Mouse (Mus musculus): ENCODE results near the gene Eid3. TPM values are rescaled to one million over a fixed set of nuclear protein-coding genes. Genes with fewer than 3 reads are reported as not detected.

Eid3 gene
- total and polyA plus RNA-seq, 2 experiments from 2014 or later, result 0.11 TPM; not detected in 1

DNA sequence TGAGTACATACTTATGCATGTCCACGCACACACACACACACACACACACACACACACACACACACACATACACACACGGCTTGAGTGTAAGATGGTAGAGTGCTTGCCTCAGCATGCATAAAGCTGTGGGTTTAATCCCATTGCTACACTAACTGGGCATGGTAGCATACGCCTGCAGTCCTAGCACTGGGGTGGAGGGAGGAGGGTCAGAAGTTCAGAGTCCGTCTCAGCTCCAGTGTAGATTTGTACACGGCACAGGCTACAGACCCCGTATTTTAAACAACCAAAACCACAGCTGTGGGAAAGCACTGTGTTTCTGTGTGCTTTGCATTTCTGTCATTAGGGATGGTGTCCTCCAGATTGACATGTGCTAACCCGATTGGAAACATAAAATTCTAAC is 25.0 kb downstream of the Eid3 start:
- Histone ChIP-seq H3K27me3 (ENCODE audit: control insufficient read depth, insufficient read depth, low read length) (no peaks in the 10 kb centered on the region), H3K27ac (ENCODE audit: low read depth) (no peak overlapping the region), H3K9ac (replicated peaks; ENCODE audit: low read depth, low read length) (no peak overlapping the region), H3K4me3 (ENCODE audit: low read depth, low read length) (no peak overlapping the region), H3K9me3 (replicated peaks; ENCODE audit: control insufficient read depth, low read length) (no peaks in the 10 kb centered on the region), H3K4me1 (ENCODE audit: control insufficient read depth, insufficient read depth) (no peaks in the 10 kb centered on the region), H3K4me2 (ENCODE audit: low read depth, low read length) (no peak overlapping the region), H3K36me3 (replicated peaks; ENCODE audit: control insufficient read depth, insufficient read depth, low read length) (peaks cover 37% of the 10 kb centered on the region)
- TF ChIP-seq CTCF (IDR thresholded peaks at IDR 0.05; ENCODE audit: low read depth), result no peak
- no peak for DNase-seq (ENCODE audit: low spot score)
- 87% methylated on average over 7 of the region's 7 CpGs for WGBS
- no peak for ATAC-seq (ENCODE audit: insufficient read depth, low read depth)

DNA sequence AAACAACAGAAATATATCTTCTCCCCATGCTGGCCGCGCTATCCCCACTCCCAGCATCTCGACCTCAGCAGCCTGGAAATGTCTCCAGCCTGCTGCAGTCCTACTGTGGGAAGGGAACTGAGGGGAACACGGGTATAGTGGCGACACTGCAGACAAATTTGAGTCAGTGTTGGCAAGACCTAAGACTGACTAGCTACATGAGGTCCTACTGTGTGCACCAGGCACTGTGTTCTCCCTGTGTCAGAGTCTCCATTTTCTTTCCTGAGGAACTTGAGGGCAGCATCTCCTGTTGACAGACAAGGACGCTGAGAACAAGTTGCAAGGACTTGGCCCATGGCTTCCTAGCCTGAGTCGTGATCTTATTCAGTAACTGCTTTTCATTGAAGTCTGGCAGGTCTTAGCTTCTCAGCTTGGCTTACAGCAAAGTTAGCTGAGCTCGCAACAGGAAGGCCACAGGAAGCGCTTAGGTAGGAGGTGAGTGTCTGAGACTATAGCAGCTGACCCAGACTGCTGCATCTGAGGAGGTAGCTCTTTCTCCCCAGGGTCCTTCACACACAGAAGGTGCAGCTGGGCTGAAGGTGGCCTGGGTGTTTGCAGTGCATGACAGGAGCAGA is 26.1 kb downstream of the Eid3 start:
- peaks cover 37% of the 10 kb centered on the region for H3K36me3 ChIP-seq (replicated peaks; ENCODE audit: control insufficient read depth, insufficient read depth, low read length)
- no peaks in the 10 kb centered on the region for H3K4me1 ChIP-seq (ENCODE audit: control insufficient read depth, insufficient read depth)
- ATAC-seq (ENCODE audit: insufficient read depth, low read depth) (no peak), DNase-seq (ENCODE audit: low spot score) (no peak)
- no peak for TF ChIP-seq CTCF (IDR thresholded peaks at IDR 0.05; ENCODE audit: low read depth)
- no peak for TF ChIP-seq EP300 (IDR thresholded peaks at IDR 0.05; ENCODE audit: low read depth)
- H3K27ac ChIP-seq (ENCODE audit: low read depth), result no peak overlapping the region
- 88% methylated on average over 9 of the region's 9 CpGs for WGBS
- no peak overlapping the region for H3K4me2 ChIP-seq (ENCODE audit: low read depth, low read length)
- H3K9ac ChIP-seq (replicated peaks; ENCODE audit: low read depth, low read length), result no peak overlapping the region
- H3K27me3 ChIP-seq (ENCODE audit: control insufficient read depth, insufficient read depth, low read length), result no peaks in the 10 kb centered on the region
- no peak overlapping the region for H3K4me3 ChIP-seq (ENCODE audit: low read depth, low read length)
- no peaks in the 10 kb centered on the region for H3K9me3 ChIP-seq (replicated peaks; ENCODE audit: control insufficient read depth, low read length)

DNA sequence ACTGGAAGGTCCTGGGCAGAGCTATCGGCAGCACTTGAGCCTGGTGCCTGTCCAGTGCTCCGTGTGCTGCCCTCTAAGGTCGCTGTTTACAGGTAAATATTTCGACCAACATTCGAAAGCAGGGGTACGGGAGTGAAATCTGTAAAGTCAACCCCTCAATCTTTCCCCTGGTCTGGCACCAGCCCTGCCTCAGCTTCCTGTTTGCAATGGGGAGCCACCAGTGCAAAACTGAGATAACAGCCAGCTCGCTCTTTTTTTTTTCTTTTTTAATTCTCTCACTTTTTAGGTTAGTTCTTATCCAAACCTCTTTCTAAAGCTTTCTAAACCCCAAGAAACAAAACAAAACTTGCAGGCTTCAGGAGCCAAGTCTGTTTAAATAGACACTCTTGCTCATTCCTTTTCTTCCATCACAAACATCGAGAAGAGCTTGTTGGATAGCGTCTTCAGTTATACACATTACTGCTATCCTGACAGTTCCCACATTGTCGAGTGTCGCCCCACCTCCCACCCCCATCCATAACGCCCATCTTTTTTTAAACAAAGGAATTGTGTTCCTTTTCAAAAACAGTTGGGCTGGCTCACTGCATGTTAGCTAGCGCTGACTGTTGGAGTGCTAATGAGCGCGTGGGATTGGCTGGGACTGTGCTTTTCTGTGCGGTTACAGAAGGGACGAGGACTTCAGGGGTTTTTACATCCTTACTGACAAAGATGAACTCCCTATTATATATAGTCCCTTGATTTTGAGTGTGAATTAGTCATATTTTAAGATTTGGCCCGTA is 27.6 kb downstream of the Eid3 start:
- no peaks in the 10 kb centered on the region for H3K4me1 ChIP-seq (ENCODE audit: control insufficient read depth, insufficient read depth)
- 71% methylated on average over 18 of the region's 18 CpGs for WGBS
- H3K36me3 ChIP-seq (replicated peaks; ENCODE audit: control insufficient read depth, insufficient read depth, low read length), result peaks cover 35% of the 10 kb centered on the region
- DNase-seq (ENCODE audit: low spot score) (no peak), ATAC-seq (ENCODE audit: insufficient read depth, low read depth) (no peak)
- H3K4me3 ChIP-seq (ENCODE audit: low read depth, low read length), result no peak overlapping the region
- H3K9ac ChIP-seq (replicated peaks; ENCODE audit: low read depth, low read length), result no peak overlapping the region
- TF ChIP-seq EP300 (IDR thresholded peaks at IDR 0.05; ENCODE audit: low read depth) (no peak), CTCF (IDR thresholded peaks at IDR 0.05; ENCODE audit: low read depth) (no peak)
- no peak overlapping the region for H3K27ac ChIP-seq (ENCODE audit: low read depth)
- no peak overlapping the region for H3K4me2 ChIP-seq (ENCODE audit: low read depth, low read length)
- H3K9me3 ChIP-seq (replicated peaks; ENCODE audit: control insufficient read depth, low read length), result no peaks in the 10 kb centered on the region
- no peaks in the 10 kb centered on the region for H3K27me3 ChIP-seq (ENCODE audit: control insufficient read depth, insufficient read depth, low read length)

DNA sequence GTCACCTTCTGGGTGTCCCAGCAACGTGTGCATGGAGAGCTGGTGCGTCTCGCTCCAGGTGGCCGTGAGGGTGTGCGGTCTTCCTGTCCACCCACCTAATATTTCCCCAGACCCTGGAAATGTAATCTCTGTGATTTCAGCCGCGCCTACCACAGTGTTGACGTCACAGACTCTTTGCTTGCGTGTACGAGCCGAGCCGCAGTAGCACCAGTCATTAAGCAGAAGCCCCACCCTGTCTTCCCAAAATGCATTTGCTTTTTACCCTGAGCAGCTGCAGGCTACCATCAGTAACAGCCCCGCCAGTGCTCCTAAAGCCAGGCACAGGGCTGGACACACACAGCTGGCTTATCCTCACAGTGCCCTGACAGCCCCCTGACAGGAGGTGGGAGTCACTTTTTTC is 31.5 kb downstream of the Eid3 start:
- TF ChIP-seq EP300 (IDR thresholded peaks at IDR 0.05; ENCODE audit: low read depth), result no peak
- TF ChIP-seq CTCF (IDR thresholded peaks at IDR 0.05; ENCODE audit: low read depth), result no peak
- Histone ChIP-seq H3K27ac (ENCODE audit: low read depth) (no peak overlapping the region), H3K36me3 (replicated peaks; ENCODE audit: control insufficient read depth, insufficient read depth, low read length) (peaks cover 28% of the 10 kb centered on the region), H3K9me3 (replicated peaks; ENCODE audit: control insufficient read depth, low read length) (no peaks in the 10 kb centered on the region), H3K4me2 (ENCODE audit: low read depth, low read length) (no peak overlapping the region), H3K27me3 (ENCODE audit: control insufficient read depth, insufficient read depth, low read length) (no peaks in the 10 kb centered on the region), H3K4me1 (ENCODE audit: control insufficient read depth, insufficient read depth) (no peaks in the 10 kb centered on the region), H3K4me3 (ENCODE audit: low read depth, low read length) (no peak overlapping the region), H3K9ac (replicated peaks; ENCODE audit: low read depth, low read length) (no peak overlapping the region)
- ATAC-seq (ENCODE audit: insufficient read depth, low read depth) (no peak), DNase-seq (ENCODE audit: low spot score) (no peak)
- WGBS, result 93% methylated on average over 13 of the region's 13 CpGs

DNA sequence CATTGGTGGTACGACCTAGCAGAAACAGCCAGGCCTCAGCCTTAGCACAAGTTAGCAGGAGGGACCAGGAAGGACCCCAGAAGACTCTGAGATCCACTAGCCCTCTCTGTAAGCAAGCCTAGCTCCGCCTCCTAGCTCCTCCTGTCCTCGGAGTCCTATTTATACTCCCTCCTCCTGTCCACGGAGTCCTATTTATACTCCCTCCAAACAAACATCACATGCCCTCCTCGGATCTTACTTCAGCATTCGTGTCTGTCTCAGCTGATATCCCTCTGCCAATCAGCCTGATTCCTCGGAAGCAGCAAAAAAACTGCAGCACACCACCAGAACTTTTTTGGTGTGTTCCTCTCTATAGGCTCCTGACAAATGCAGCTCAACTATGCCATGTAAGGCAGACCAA is 32.5 kb downstream of the Eid3 start:
- TF ChIP-seq EP300 (IDR thresholded peaks at IDR 0.05; ENCODE audit: low read depth) (no peak), CTCF (IDR thresholded peaks at IDR 0.05; ENCODE audit: low read depth) (no peak)
- peak; percentile 86 for ATAC-seq (ENCODE audit: insufficient read depth, low read depth)
- Histone ChIP-seq H3K9ac (replicated peaks; ENCODE audit: low read depth, low read length) (no peak overlapping the region), H3K27ac (ENCODE audit: low read depth) (no peak overlapping the region), H3K27me3 (ENCODE audit: control insufficient read depth, insufficient read depth, low read length) (no peaks in the 10 kb centered on the region), H3K4me2 (ENCODE audit: low read depth, low read length) (peak overlapping the region; percentile 13; the same call in 1 of the 2 replicates), H3K9me3 (replicated peaks; ENCODE audit: control insufficient read depth, low read length) (no peaks in the 10 kb centered on the region), H3K36me3 (replicated peaks; ENCODE audit: control insufficient read depth, insufficient read depth, low read length) (peaks cover 28% of the 10 kb centered on the region), H3K4me3 (ENCODE audit: low read depth, low read length) (no peak overlapping the region), H3K4me1 (ENCODE audit: control insufficient read depth, insufficient read depth) (no peaks in the 10 kb centered on the region)
- 23% methylated on average over 7 of the region's 7 CpGs for WGBS
- DNase-seq (ENCODE audit: low spot score), result peak; percentile 80

Data from heart, postnatal 0 days (tissue).